Mouse (Mus musculus) T-cell, adult 2 months (primary cell): ENCODE measurements at regions not wholly inside any gene's neighbourhood (a gene's known extent, or its start where the extent isn't known, plus 50 kb on each side); places are given as distances from the start of the nearest gene placed in this dataset.
"Not testable (repeated sequence)": the region's sequence is repeated elsewhere in the genome, so short reads cannot be mapped to it uniquely, and the experiment has no call there.

ENCODE experiments used
- DNase-seq: peaks from one replicate; pipeline ENCODE4 v3.0.0; 2022; ENCODE audit warnings: low spot score

- no peak for DNase-seq
These were observed 317.3 kb downstream of the Car8 start for GRCm38 (mm10) chr4:7921503-7921902.

- DNase-seq = no peak
These were observed 325.6 kb downstream of the Car8 start for GRCm38 (mm10) chr4:7913191-7913590.

GRCm38 (mm10) chr4:7912675-7913074, 326.2 kb downstream of the Car8 start:
- DNase-seq = no peak

GRCm38 (mm10) chr4:7903130-7903529, 335.7 kb downstream of the Car8 start:
- no peak for DNase-seq

GRCm38 (mm10) chr4:7894914-7895313, 343.9 kb downstream of the Car8 start:
- DNase-seq = no peak

- no peak for DNase-seq
These were observed 347.7 kb downstream of the Car8 start for GRCm38 (mm10) chr4:7891128-7891527.

- no peak for DNase-seq
These were observed 384.3 kb downstream of the Car8 start for GRCm38 (mm10) chr4:7854518-7854917.

GRCm38 (mm10) chr4:7853121-7853782, 385.6 kb downstream of the Car8 start:
- peak; percentile 41 for DNase-seq

- no peak for DNase-seq
These were observed 386.7 kb downstream of the Car8 start for GRCm38 (mm10) chr4:7852006-7852615.

- DNase-seq = no peak
These were observed 391.4 kb downstream of the Car8 start for GRCm38 (mm10) chr4:7847411-7847810.

GRCm38 (mm10) chr4:7829126-7829525, 409.7 kb downstream of the Car8 start:
- DNase-seq = no peak

- no peak for DNase-seq
These were observed 419.0 kb downstream of the Car8 start for GRCm38 (mm10) chr4:7819847-7820246.

- DNase-seq = not testable (repeated sequence)
These were observed 461.1 kb downstream of the Car8 start for GRCm38 (mm10) chr4:7777761-7778160.

GRCm38 (mm10) chr4:7755473-7755872, 483.4 kb downstream of the Car8 start:
- no peak for DNase-seq

GRCm38 (mm10) chr4:7753931-7754330, 484.9 kb downstream of the Car8 start:
- no peak for DNase-seq

- DNase-seq = no peak
These were observed 487.6 kb downstream of the Car8 start for GRCm38 (mm10) chr4:7751208-7751607.

- no peak for DNase-seq
These were observed 515.9 kb downstream of the Car8 start for GRCm38 (mm10) chr4:7722893-7723292.

GRCm38 (mm10) chr4:7688516-7688915, 550.3 kb downstream of the Car8 start:
- no peak for DNase-seq

GRCm38 (mm10) chr4:7687231-7687630, 551.6 kb downstream of the Car8 start:
- DNase-seq = peak; percentile 20

- DNase-seq = no peak
These were observed 568.1 kb downstream of the Car8 start for GRCm38 (mm10) chr4:7670795-7671105.

- no peak for DNase-seq
These were observed 568.6 kb downstream of the Car8 start for GRCm38 (mm10) chr4:7669992-7670794.

- no peak for DNase-seq
These were observed 571.8 kb downstream of the Car8 start for GRCm38 (mm10) chr4:7666935-7667594.
